Mouse (Mus musculus) lung, adult 2 months (tissue): ENCODE results near the gene Myh3. TPM values are rescaled to one million over a fixed set of nuclear protein-coding genes. Genes with fewer than 3 reads are reported as not detected.

Experiments used
- DNase-seq: peaks from one replicate; pipeline ENCODE4 v3.0.0; 2022
- H3K4me1 ChIP-seq: fragments of 200-500 bp; 2 replicates; pipeline ENCODE4 v1.6.1; 2011; ENCODE audit warnings: low read length; ENCODE audit not compliant: control insufficient read depth, insufficient read depth
- H3K4me3 ChIP-seq: fragments of 200-500 bp; replicated peaks from 2 replicates; pipeline ENCODE3; 2011; ENCODE audit warnings: low read depth, mild to moderate bottlenecking, control low read depth, low read length; ENCODE audit errors: extremely low read depth
- CTCF ChIP-seq: fragments of 200-500 bp; IDR thresholded peaks from 2 replicates; pipeline ENCODE4 v1.5.1; 2011; ENCODE audit warnings: mild to moderate bottlenecking, low read length, control low read depth; ENCODE audit not compliant: insufficient read depth
- POLR2A ChIP-seq: fragments of 200-500 bp; IDR thresholded peaks from 2 replicates; pipeline ENCODE4 v1.6.1; 2011; ENCODE audit warnings: low read depth, mild to moderate bottlenecking, control low read depth, low read length, borderline replicate concordance; ENCODE audit errors: extremely low read depth
- WGBS: fragments of 180-500 bp; shearing (Covaris S2); methylation state at CpG from one replicate; pipeline ENCODE4 v1.1.7; 2018; 5-methylcytosine and 5-hydroxymethylcytosine counted together
- polyA plus RNA-seq: library from polyadenylated mRNA; depleted of rRNA; stranded (reverse); fragments of >200 nt; gene quantifications from 2 replicates; pipeline ENCODE4 v1.2.3, GENCODE M21; 2012; rRNA removed

Gene Myh3
- polyA plus RNA-seq, 1 experiment = 0.08 TPM

DNA sequence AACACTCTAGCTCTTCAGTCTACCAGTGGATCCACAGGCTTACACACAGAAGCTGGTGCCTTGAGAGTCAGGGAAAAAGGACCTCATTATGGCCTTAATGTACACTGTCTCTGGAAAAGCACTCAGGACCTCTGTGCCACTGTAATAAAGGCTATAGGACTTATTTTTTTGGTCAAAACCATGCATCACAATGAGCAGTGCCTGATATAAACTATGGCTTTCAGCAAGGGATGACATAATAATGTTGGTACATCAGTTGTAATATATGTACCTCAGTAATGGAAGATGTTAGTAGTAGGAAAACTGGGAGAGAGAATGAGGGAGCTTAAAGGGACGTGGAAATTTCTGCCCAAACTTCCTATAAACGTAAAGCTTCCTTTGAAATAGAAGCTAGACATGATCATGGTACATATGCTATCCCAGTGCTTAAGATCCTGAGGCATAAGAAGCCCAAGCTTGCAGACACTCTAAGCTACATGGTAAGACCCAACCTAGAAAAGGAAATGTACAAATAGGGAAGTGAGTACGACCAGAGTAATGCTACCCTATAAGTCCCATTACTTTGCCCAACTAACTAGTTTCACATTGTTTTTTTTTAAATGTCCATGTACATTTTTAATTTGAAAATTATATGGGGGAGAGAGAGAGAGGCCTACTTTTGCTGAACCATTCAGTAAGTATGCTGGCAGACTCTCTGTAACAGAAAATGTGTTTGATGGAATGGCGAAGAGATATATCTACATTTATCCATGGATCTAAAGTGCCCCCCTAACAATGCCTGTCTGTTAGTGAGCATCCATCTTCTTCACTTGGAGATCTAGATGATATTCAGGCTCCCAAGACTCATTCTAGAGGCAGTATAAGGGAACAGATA is 68.5 kb downstream of the Myh3 start:
- TF ChIP-seq POLR2A (no peak), CTCF (no peak)
- 82% methylated on average over 4 of the region's 4 CpGs for WGBS
- no peak overlapping the region for H3K4me3 ChIP-seq
- no peak for DNase-seq
- H3K4me1 ChIP-seq = no peaks in the 10 kb centered on the region

DNA sequence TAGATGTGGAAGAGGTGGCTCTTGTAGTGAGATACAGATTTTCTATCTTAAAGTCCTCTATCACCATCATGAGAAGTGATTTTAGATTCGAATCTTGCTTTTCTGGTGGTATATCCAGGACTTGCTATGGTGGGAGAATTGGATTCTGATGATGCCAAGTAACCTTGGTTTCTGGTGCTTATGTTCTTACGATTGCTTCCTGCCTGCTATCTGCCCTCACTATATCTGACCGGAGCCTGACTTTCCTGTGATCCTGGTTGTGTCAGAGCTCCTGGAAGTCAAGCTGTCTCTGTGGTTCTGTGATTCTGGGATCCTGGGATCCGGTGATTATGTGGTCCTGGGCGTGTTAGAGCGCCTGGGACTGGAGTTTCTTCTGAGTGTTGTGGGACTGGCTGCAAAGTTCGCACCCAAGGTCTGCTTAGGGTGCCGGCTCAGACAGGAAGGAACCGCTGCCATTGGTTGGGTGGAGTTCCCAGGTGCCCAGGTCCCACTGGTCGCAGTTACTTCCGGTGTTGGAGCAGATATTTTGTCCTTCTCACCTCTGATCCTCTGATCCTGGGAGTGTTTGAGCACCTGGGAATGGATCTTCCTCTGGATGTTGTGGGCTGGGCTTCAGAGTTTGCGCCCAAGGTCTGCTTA is 69.3 kb downstream of the Myh3 start:
- TF ChIP-seq CTCF (no peak), POLR2A (no peak)
- 85% methylated on average over 12 of the region's 12 CpGs for whole genome bisulfite sequencing
- DNase-seq = no peak
- H3K4me3 ChIP-seq = no peak overlapping the region
- no peaks in the 10 kb centered on the region for H3K4me1 ChIP-seq

DNA sequence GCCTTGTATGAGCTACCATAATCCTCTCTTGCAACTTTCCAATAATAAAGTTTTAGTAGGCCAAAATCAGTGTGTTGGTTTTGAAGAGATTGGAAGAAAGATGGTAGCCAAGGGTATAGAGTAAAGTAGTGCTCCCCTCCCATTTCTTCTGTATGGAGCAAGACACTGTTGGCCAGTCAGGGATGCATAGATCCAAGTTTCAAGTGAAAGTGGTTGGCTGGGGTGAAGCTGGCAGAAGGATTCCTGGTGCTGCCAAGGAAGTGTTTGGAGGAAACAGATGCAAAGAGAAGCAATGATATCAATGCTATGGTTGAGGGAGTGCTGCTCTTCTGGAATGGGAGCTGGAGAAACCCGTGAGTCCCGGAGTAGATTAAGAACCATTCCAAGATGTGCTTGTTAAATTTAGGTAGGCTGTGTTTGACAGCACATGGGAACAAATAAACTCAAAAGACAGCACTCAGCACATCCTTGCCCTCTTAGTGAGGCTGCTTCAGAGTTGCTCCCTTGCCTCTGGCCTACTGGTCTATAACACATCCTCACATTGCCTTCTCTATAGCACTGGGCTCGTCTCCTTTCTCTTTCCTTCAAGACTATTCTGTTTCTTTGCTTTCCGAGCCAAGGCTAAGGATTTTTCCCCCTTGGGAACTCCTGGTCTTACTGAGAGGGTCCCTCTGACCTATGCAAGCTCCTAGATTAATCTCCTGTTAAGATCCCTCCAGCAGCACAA is 70.3 kb downstream of the Myh3 start:
- no peak for DNase-seq
- no peaks in the 10 kb centered on the region for H3K4me1 ChIP-seq
- H3K4me3 ChIP-seq = no peak overlapping the region
- WGBS = 77% methylated on average over 4 of the region's 4 CpGs
- TF ChIP-seq POLR2A (no peak), CTCF (no peak)

DNA sequence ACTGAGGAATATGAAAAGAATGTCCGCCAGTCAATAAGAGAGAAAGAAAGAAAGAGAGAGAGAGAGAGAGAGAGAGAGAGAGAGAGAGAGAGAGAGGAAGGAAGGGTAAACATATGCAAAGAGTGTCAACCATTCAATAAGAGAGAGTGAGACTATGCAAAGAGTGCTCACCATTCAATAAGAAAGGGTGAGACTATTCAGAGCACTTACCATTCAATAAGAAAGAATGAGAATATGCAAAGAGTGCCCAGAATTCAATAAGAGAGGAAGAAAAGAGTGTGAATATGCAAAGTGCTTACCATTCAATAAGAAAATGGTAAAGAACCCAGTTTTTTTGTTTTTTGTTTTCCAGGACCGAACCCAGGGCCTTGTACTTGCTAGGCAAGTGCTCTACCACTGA is 72.1 kb downstream of the Myh3 start:
- no peak for DNase-seq
- TF ChIP-seq CTCF = no peak
- no peak for TF ChIP-seq POLR2A
- no peak overlapping the region for H3K4me3 ChIP-seq
- no peaks in the 10 kb centered on the region for H3K4me1 ChIP-seq
- 78% methylated on average over 2 of the region's 2 CpGs for WGBS

DNA sequence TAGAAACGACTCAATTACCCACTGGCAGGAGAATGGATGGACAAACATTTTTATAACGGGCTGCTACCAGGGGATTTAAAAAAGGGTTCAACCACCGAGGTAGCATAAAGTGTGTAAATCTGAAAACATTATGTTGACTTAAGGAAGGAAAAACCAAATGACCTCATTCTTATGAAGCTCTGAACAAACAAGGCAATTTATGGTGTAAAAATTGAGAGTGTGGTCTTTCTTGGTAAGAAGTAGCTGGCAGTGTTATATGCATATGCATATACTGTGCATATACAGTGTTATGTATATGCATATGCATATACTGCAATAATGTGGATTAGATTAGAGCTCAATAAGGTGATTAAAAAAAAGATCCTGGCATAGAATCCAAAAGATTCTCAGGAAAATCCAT is 73.1 kb downstream of the Myh3 start:
- DNase-seq = no peak
- WGBS = 67% methylated on average over 3 of the region's 3 CpGs
- Histone ChIP-seq H3K4me1 (no peaks in the 10 kb centered on the region), H3K4me3 (no peak overlapping the region)
- TF ChIP-seq POLR2A (no peak), CTCF (no peak)

Other genes with a start within 250 kb of the Myh3 start
- gene Pirt, start 166.3 kb upstream of the Myh3 start, polyA plus RNA-seq = 0.07 and 0.10 TPM in 2 replicates
- 0.14 and 0.27 TPM in 2 replicates for gene Tmem238l, start 121.7 kb upstream of the Myh3 start, polyA plus RNA-seq
- 3.1 and 5.8 TPM in 2 replicates for gene Tmem220, start 53.1 kb upstream of the Myh3 start, polyA plus RNA-seq
- gene Adprm, start 25.7 kb upstream of the Myh3 start, polyA plus RNA-seq = 10.2 and 16.6 TPM in 2 replicates
- gene Sco1, start 25.6 kb upstream of the Myh3 start, polyA plus RNA-seq = 2.8 and 3.5 TPM in 2 replicates
- gene Myh2, start 92.7 kb downstream of the Myh3 start, polyA plus RNA-seq = 1.2 TPM in 1 of 2 replicates, not detected in the other
- 0.02 and 51.3 TPM in 2 replicates for gene Myh1, start 121.8 kb downstream of the Myh3 start, polyA plus RNA-seq
- gene Myh4, start 159.7 kb downstream of the Myh3 start, polyA plus RNA-seq = 1.8 TPM in 1 of 2 replicates, not detected in the other
- gene Myh8, start 198.8 kb downstream of the Myh3 start, polyA plus RNA-seq = 41.6 TPM in 1 of 2 replicates, not detected in the other
- 0.46 and 0.69 TPM in 2 replicates for gene Myh13, start 243.4 kb downstream of the Myh3 start, polyA plus RNA-seq